Mouse (Mus musculus) limb, embryonic 13.5 days (tissue): Measurements from ENCODE around the gene Rassf7. TPM values are rescaled to one million over a fixed set of nuclear protein-coding genes. Genes with fewer than 3 reads are reported as not detected.
"Not testable (repeated sequence)": the region's sequence is repeated elsewhere in the genome, so short reads cannot be mapped to it uniquely, and the experiment has no call there.

Experiments used
- ATAC-seq: fragments of 200-750 bp; cut with Nextera tagmentation; 2 replicates; pipeline ENCODE4 v1.8.0; 2017; ENCODE audit warnings: low read depth, moderate number of reproducible peaks, moderate TSS enrichment; ENCODE audit not compliant: low FRiP score
- H3K27ac ChIP-seq: fragments of 300-500 bp; sonication (generic); 2 replicates; pipeline ENCODE4 v1.5.1; 2015; ENCODE audit warnings: inconsistent platforms, mild to moderate bottlenecking, moderate library complexity
- H3K27me3 ChIP-seq: fragments of 300-500 bp; sonication (generic); 2 replicates; pipeline ENCODE4 v1.6.1; 2015; ENCODE audit warnings: mild to moderate bottlenecking, inconsistent platforms
- H3K36me3 ChIP-seq: fragments of 300-500 bp; sonication (generic); 2 replicates; pipeline ENCODE4 v1.6.1; 2015; ENCODE audit warnings: inconsistent platforms, mild to moderate bottlenecking, moderate library complexity
- H3K4me1 ChIP-seq: fragments of 300-500 bp; sonication (generic); 2 replicates; pipeline ENCODE4 v1.6.1; 2015; ENCODE audit warnings: inconsistent platforms
- H3K4me2 ChIP-seq: fragments of 300-500 bp; sonication (generic); replicated peaks from 2 replicates; pipeline ENCODE4 v1.6.1; 2015; ENCODE audit warnings: inconsistent platforms, mild to moderate bottlenecking, moderate library complexity
- H3K4me3 ChIP-seq: fragments of 300-500 bp; sonication (generic); 2 replicates; pipeline ENCODE4 v1.5.1; 2015; ENCODE audit warnings: moderate library complexity, mild to moderate bottlenecking, inconsistent platforms
- H3K9ac ChIP-seq: fragments of 300-500 bp; sonication (generic); 2 replicates; pipeline ENCODE4 v1.6.1; 2015; ENCODE audit warnings: mild to moderate bottlenecking, inconsistent platforms
- H3K9me3 ChIP-seq: fragments of 300-500 bp; sonication (generic); 2 replicates; pipeline ENCODE4 v1.6.1; 2016; ENCODE audit warnings: inconsistent platforms
- WGBS: fragments of 180-500 bp; shearing (Covaris S2); methylation state at CpG from one replicate; pipeline ENCODE4 v1.1.7; 2015; 5-methylcytosine and 5-hydroxymethylcytosine counted together
- polyA plus RNA-seq: library from polyadenylated mRNA; unstranded; fragments of >200 nt; fragmentation: Nextera tagmentation; extraction: Ambion mirVana; gene quantifications from 2 replicates; pipeline ENCODE4 v1.2.1, GENCODE M21; 2015

The Rassf7 gene
- polyA plus RNA-seq, 1 experiment from 2014 or later, result 32.7 TPM

DNA sequence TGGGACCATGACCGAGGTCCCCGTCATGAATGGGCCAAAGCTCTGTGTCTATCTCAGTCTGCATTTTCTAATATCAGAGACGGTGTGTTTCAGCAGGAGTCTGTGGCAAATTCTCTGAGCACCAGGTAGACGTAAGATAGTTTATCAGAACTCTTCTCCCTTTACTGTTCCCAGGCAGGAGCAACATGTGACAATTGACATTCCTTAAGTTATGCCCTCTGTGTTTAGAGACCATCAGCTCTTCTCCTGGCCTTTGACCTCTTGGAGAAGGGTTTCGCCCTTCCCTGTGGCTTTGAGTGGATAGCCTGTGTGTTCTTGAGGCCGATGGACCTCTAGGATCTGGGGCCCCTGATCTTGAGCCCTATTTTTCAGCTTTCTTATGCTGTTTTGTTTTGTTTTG is 14.0 kb downstream of the Rassf7 start:
- 65% methylated on average over 6 of the region's 6 CpGs for WGBS
- H3K9me3 ChIP-seq, result no peaks in the 10 kb centered on the region
- peak overlapping the region; percentile 97 for H3K9ac ChIP-seq
- H3K4me2 ChIP-seq, result peak overlapping the region; percentile 93
- H3K27me3 ChIP-seq, result no peaks in the 10 kb centered on the region
- no peak overlapping the region for H3K27ac ChIP-seq
- peak overlapping the region; percentile 99 for H3K4me3 ChIP-seq
- ATAC-seq, result no peak
- H3K4me1 ChIP-seq, result peaks cover 15% of the 10 kb centered on the region
- H3K36me3 ChIP-seq, result peaks cover 41% of the 10 kb centered on the region

DNA sequence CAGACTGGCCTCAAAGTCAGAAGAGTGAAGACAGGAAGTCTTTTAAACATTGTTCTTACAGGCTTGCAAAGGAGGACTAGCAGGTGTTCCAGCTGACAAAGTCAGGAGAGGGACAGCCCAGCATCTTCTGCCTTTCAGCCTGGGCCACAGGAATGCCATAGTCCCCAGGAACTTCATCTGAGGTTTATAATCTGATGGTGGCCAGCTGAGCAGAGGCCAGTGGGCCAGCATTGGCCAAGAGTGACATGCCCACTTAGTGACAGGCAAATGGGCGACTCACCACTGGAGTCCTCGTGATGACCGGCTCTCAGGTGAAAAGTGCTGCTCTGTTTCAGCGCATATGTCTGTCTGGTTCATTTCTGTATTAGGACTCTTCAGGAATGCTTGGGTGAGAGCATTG is 14.9 kb downstream of the Rassf7 start:
- Histone ChIP-seq H3K4me3 (no peak overlapping the region), H3K4me2 (peak overlapping the region; percentile 93), H3K27ac (no peak overlapping the region), H3K9ac (peak overlapping the region; percentile 97; the same call in 1 of the 2 replicates), H3K36me3 (peaks cover 50% of the 10 kb centered on the region), H3K4me1 (peaks cover 15% of the 10 kb centered on the region), H3K9me3 (no peaks in the 10 kb centered on the region), H3K27me3 (no peaks in the 10 kb centered on the region)
- 93% methylated on average over 4 of the region's 4 CpGs for WGBS
- no peak for ATAC-seq

DNA sequence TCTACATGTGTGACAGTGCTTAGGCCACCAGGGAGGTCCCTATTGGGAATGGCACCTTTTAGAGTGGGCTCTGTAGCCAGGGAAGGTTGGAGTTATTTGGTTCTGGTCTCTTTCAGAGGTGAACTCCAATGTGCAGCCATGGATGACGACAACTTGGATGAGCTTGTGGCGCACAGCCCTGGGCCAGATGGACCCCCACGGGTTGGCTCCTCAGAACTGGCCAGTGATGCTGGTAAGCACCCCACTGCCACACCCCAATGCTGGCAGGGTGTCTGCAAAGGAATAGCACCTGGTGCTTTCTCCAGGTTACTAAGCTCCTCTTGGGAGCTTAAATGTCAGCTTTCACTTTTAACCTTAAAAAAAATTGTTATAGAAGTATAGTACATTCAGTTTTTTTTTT is 15.5 kb downstream of the Rassf7 start:
- no peak overlapping the region for H3K4me3 ChIP-seq
- H3K9me3 ChIP-seq, result no peaks in the 10 kb centered on the region
- H3K9ac ChIP-seq, result no peak overlapping the region
- 98% methylated on average over 3 of the region's 3 CpGs for WGBS
- H3K27me3 ChIP-seq, result no peaks in the 10 kb centered on the region
- no peak overlapping the region for H3K4me2 ChIP-seq
- H3K27ac ChIP-seq, result no peak overlapping the region
- H3K4me1 ChIP-seq, result peaks cover 15% of the 10 kb centered on the region
- ATAC-seq, result no peak
- H3K36me3 ChIP-seq, result peaks cover 55% of the 10 kb centered on the region

DNA sequence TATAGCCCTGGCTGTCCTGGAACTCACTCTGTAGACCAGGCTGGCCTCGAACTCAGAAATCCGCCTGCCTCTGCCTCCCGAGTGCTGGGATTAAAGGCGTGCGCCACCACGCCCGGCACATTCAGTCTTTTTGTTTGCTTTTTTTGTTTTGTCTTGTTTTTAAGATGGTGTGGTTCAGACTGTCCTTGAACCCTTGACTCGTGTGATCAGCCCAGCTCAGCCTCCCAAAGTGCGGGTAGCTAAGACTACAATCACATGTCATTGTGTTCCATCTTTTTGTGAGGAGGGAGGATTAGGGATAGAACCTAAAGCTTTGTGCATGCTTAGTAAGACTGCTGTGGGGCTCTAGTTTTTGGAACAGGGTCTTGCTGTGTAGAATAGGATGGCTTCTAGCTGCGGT is 15.9 kb downstream of the Rassf7 start:
- Histone ChIP-seq H3K9me3 (no peaks in the 10 kb centered on the region), H3K4me2 (no peak overlapping the region), H3K4me3 (no peak overlapping the region), H3K27ac (no peak overlapping the region), H3K9ac (no peak overlapping the region), H3K36me3 (peaks cover 58% of the 10 kb centered on the region), H3K27me3 (no peaks in the 10 kb centered on the region), H3K4me1 (peaks cover 15% of the 10 kb centered on the region)
- WGBS, result 93% methylated on average over 9 of the region's 10 CpGs
- no peak for ATAC-seq

DNA sequence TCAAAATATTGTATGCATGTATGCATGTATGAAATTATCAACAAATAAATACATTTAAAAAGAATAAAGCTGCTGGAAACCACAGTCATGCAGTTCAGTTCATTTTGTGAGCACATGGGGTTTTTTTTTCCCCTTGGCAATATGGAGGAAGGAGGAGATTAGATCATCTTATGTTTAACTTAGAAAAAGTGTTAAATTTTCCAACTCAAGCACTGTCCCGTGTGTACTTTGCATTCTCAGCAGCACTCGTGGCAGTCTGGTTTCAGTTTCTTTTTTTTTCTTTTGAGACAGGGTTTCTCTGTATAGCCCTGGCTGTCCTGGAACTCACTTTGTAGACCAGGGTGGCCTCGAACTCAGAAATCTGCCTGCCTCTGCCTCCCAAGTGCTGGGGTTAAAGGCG is 34.8 kb downstream of the Rassf7 start:
- not testable (repeated sequence) for H3K4me3 ChIP-seq, ATAC-seq, H3K9me3 ChIP-seq, H3K27ac ChIP-seq, H3K27me3 ChIP-seq, H3K9ac ChIP-seq, H3K4me2 ChIP-seq, H3K4me1 ChIP-seq
- WGBS, result 89% methylated on average over 4 of the region's 4 CpGs
- H3K36me3 ChIP-seq, result peaks cover 94% of the 10 kb centered on the region

DNA sequence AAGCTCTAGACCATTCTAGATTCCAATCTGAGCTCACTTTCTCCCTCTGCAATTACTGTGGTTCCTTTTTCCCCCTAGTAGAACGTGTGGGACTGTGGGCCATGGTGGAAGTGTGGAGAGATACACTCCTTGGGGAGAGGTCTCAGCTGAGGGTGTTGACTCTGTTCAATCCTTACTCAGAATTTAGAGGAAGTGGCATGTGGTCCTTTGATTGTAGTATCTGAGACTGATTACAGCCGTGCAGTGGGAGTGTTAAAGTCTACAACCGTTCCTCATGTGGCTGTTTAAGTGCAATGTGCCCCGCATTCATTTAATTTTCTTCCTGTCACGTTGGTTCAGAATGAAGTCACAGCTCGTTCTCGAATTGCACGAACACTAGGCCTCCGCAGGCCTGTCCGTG is 40.5 kb downstream of the Rassf7 start:
- Histone ChIP-seq H3K27ac (no peak overlapping the region), H3K9me3 (no peaks in the 10 kb centered on the region), H3K36me3 (peaks cover 93% of the 10 kb centered on the region), H3K4me2 (no peak overlapping the region), H3K9ac (no peak overlapping the region), H3K27me3 (no peaks in the 10 kb centered on the region), H3K4me1 (no peaks in the 10 kb centered on the region), H3K4me3 (no peak overlapping the region)
- WGBS, result 94% methylated on average over 10 of the region's 10 CpGs
- no peak for ATAC-seq

DNA sequence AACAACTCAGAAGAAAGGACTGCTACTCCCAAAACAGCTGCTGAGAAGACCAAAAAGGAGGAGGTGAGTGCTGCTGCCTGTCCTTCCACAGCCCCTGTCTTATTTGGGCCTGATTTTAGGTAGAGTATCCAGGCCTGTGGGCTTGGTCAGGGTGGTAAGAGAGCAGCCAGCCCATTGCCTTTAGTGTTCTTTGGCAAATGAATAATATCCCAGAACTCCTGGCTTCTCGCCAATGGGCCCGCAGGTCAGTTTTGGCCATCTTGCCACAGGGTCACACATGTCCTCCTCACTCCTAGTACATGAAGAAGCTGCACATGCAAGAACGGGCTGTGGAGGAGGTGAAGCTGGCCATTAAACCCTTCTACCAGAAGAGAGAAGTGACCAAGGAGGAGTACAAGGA is 45.8 kb downstream of the Rassf7 start:
- no peaks in the 10 kb centered on the region for H3K9me3 ChIP-seq
- 88% methylated on average over 3 of the region's 3 CpGs for WGBS
- H3K27ac ChIP-seq, result no peak overlapping the region
- H3K4me2 ChIP-seq, result no peak overlapping the region
- peaks cover 17% of the 10 kb centered on the region for H3K4me1 ChIP-seq
- no peak overlapping the region for H3K9ac ChIP-seq
- no peak overlapping the region for H3K4me3 ChIP-seq
- no peaks in the 10 kb centered on the region for H3K27me3 ChIP-seq
- H3K36me3 ChIP-seq, result peaks cover 80% of the 10 kb centered on the region
- no peak for ATAC-seq

DNA sequence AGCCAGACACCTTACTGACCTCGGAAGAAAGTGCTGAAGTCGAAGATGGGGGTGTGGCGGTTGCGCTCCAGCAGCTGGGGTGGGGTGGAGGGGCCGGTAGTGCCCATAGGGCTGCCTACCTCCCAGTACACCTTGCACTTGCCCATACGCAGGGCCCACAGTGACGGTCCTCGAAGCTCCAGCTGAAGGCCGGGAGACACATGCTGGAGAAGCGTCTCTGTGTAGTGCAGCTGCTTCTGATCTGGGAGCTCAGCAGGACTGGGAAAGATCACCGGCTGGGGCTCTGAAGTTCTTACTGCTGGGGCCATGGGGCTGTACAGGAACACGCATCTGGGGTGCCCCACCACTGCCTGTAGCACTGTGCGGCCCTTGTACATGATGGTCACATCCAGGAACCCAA is 48.0 kb downstream of the Rassf7 start:
- H3K9ac ChIP-seq, result no peak overlapping the region
- H3K4me2 ChIP-seq, result no peak overlapping the region
- no peak overlapping the region for H3K4me3 ChIP-seq
- H3K9me3 ChIP-seq, result no peaks in the 10 kb centered on the region
- 84% methylated on average over 13 of the region's 13 CpGs for WGBS
- H3K36me3 ChIP-seq, result peaks cover 59% of the 10 kb centered on the region
- H3K4me1 ChIP-seq, result peaks cover 19% of the 10 kb centered on the region
- ATAC-seq, result no peak
- no peak overlapping the region for H3K27ac ChIP-seq
- no peaks in the 10 kb centered on the region for H3K27me3 ChIP-seq

DNA sequence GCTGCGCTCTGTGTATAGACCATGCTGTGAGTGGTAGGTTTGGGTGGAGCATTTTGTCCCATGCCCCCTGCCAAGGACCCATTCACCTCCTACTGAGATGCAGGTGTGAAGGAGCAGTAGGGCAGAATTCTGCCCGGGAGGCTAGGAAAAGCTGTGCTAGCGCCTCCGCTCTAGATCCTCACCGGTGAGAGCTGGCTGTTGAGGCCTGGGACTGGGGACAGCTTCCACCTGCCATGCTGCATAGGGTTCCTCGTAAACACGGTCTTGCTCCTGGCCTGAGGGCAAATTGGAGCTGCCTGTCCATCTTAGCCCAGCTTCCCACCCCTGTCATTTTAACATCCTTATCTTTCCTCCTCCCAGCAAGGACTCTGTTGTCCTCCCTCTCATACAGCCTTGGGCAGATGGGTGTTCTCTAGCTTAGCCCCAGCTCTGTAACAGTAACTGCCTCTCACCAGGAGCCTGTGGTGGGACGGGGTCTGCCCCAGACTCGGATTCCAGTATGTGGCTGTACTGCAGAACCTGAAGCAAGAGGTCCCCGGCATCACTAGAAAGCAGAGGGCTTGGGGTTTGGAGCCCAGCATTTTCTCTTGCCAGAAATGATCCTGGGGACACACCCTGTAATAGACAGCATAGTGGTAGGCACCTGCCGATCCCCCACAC is 48.5 kb downstream of the Rassf7 start:
- 68% methylated on average over 11 of the region's 11 CpGs for WGBS

DNA sequence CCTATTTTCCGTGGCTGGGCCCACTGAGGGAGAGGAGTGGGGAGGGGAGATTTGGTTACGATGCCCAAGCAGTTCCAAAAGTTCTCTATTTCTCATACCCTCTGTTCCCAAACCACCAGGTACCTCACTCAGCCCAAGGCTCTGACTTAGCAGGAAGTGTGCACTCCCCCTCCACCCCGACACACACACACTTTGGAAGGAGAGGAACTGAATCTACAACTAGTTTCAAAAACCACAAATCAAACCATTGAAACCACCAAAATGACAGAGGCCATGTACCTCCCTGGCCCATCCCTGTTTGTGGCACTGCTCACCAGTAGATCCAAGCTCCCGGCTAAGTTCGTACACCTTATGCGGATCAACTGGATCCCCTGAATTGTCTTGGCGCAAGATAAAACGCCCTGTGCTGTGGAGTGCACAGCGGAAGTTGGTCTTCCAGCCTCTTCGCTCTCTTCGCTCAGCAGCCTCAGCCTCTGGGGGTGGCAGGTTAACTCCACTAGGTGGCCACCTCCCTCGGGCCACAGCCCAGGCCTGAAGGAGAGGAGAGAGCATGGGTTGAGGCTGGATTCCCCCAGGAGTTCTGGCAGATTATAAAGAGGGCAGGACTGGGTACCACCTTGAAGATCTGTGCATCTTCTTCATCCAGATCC is 49.2 kb downstream of the Rassf7 start:
- 33% methylated on average over 12 of the region's 12 CpGs for WGBS
- no peak overlapping the region for H3K4me3 ChIP-seq
- H3K4me2 ChIP-seq, result peak overlapping the region; percentile 84
- 0 out of 2 replicates have a peak overlapping the region, but pooled peaks have one; percentile 13 for H3K9ac ChIP-seq
- H3K27me3 ChIP-seq, result no peaks in the 10 kb centered on the region
- 0 out of 2 replicates have a peak, but pooled peaks have one; percentile 16 for ATAC-seq
- H3K9me3 ChIP-seq, result no peaks in the 10 kb centered on the region
- H3K4me1 ChIP-seq, result peaks cover 19% of the 10 kb centered on the region
- H3K27ac ChIP-seq, result no peak overlapping the region
- H3K36me3 ChIP-seq, result peaks cover 46% of the 10 kb centered on the region

More for the DNA sequence above, 48.5 kb downstream of the Rassf7 start:
- no peak overlapping the region for H3K27ac ChIP-seq
- peaks cover 19% of the 10 kb centered on the region for H3K4me1 ChIP-seq
- no peaks in the 10 kb centered on the region for H3K9me3 ChIP-seq
- H3K27me3 ChIP-seq, result no peaks in the 10 kb centered on the region
- H3K36me3 ChIP-seq, result peaks cover 54% of the 10 kb centered on the region
- no peak overlapping the region for H3K9ac ChIP-seq
- no peak for ATAC-seq
- H3K4me2 ChIP-seq, result no peak overlapping the region
- H3K4me3 ChIP-seq, result no peak overlapping the region

DNA sequence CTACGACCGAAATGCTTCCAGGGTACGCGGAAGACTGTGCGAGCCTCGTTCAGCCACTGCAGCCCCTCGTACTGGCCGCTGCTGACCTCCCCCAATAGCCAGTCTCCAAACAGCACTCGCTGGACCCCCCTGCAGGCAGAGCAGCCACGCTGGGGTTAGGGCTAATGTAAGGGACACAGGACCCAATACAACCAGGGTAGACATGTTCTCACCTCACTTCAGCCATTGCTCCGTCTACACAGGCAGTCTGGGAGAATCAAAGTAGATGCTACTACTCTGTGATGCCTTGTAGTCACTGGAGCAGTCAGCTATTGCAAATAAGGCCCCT is 49.7 kb downstream of the Rassf7 start:
- Histone ChIP-seq H3K9me3 (no peaks in the 10 kb centered on the region), H3K4me1 (peaks cover 19% of the 10 kb centered on the region), H3K36me3 (peaks cover 42% of the 10 kb centered on the region), H3K9ac (no peak overlapping the region), H3K27me3 (no peaks in the 10 kb centered on the region), H3K4me3 (peak overlapping the region; percentile 50; the same call in 1 of the 2 replicates), H3K4me2 (peak overlapping the region; percentile 84), H3K27ac (no peak overlapping the region; the same call in 1 of the 2 replicates)
- ATAC-seq, result no peak
- WGBS, result 37% methylated on average over 11 of the region's 11 CpGs

DNA sequence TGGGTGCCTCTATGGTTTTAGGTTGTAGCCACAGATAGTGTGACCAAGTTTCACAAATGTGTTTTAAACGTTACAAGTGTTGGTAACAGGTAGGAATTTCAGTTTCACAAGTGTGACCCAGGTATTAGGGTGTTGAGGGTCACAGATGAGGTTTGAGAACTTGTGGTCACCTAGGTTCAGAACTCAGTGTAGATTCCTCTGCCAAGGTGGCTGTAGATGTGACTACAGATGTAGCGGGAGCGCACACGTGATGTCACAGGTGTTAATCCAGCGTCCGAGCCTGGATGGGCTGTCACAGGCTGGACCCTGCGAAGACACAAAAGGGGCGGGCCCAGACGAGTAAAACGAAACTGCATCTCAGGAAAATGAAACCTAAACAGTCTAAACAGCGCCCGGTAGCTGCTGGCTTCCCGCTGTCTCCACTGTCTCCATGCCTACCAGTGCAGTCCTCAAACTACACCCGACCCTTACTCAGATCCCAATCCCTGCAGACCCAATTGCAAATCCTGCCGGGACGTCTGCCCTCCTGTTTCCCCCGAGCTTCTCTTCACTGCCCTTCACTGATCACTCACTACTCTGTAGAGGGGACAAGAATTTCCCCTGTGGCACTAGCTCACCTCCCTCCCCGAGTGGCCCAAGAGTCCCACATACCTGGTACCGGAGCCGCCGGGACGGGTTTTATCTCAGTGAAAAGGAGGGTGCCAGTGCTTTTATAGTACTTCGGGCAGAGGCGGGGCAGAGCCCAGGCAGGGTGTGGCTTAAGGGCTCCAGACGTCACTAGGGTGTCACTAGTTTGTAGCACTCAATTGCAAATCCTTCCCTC is 50.3 kb downstream of the Rassf7 start, which contains the start of gene Irf7:
TSS of gene Irf7 (minus strand) at position 743 of the 823 bp plus-strand sequence.
- peaks cover 36% of the 10 kb centered on the region for H3K36me3 ChIP-seq
- ATAC-seq, result peak; percentile 34; the same call in 1 of the 2 replicates
- no peaks in the 10 kb centered on the region for H3K9me3 ChIP-seq
- WGBS, result 8% methylated on average over 25 of the region's 25 CpGs
- peak within 1 kb of the TSS; percentile 50 for H3K4me3 ChIP-seq
- peak within 1 kb of the TSS; percentile 84 for H3K4me2 ChIP-seq
- peaks cover 19% of the 10 kb centered on the region for H3K4me1 ChIP-seq
- peak within 1 kb of the TSS; percentile 70 for H3K9ac ChIP-seq
- H3K27me3 ChIP-seq, result no peaks in the 10 kb centered on the region
- no peak within 1 kb of the TSS; the same call in 1 of the 2 replicates for H3K27ac ChIP-seq
